Mouse (Mus musculus) MEL (cell line): ENCODE measurements around the gene Kifap3. TPM values are rescaled to one million over a fixed set of nuclear protein-coding genes. Genes with fewer than 3 reads are reported as not detected.
A peak's percentile ranks its signal among the peaks of the same experiment; 100 is the strongest.

Source experiments
- DNase-seq: peaks from one replicate; pipeline ENCODE4 v3.0.0; 2011; ENCODE audit warnings: low read depth, low spot score
- H3K27ac ChIP-seq: 2 replicates; pipeline ENCODE4 v1.5.1; 2012; ENCODE audit warnings: low read depth, mild to moderate bottlenecking, control low read depth, low read length, moderate library complexity; ENCODE audit not compliant: control insufficient read depth
- H3K27me3 ChIP-seq, 2 experiments: fragments of 150-350 bp in 1 of 2; sonication (generic) in 1 of 2; 2 replicates each; pipeline ENCODE4 v1.6.1; 2012; ENCODE audit warnings: low read length in 2 of 2, mild to moderate bottlenecking in 2 of 2, improper control_type of control experiment in 1 of 2, moderate library complexity in 1 of 2; ENCODE audit not compliant: insufficient read depth in 2 of 2, control insufficient read depth in 1 of 2
- H3K36me3 ChIP-seq, 2 experiments: 2 replicates each; pipeline ENCODE4 v1.6.1; 2012 to 2014; ENCODE audit warnings: low read length in 2 of 2, improper control_type of control experiment in 1 of 2, inconsistent platforms in 1 of 2, mild to moderate bottlenecking in 1 of 2; ENCODE audit not compliant: insufficient read depth in 2 of 2, control insufficient read depth in 1 of 2
- H3K4me1 ChIP-seq, 2 experiments: fragments of 150-350 bp in 1 of 2; sonication (generic) in 1 of 2; 2 replicates each; pipeline ENCODE4 v1.6.1; 2012; ENCODE audit warnings: low read length in 2 of 2, improper control_type of control experiment in 1 of 2, mild to moderate bottlenecking in 1 of 2; ENCODE audit not compliant: insufficient read depth in 2 of 2, control insufficient read depth in 1 of 2
- H3K4me3 ChIP-seq, 2 experiments: fragments of 150-350 bp in 1 of 2; sonication (generic) in 1 of 2; 2 replicates each; pipeline ENCODE4 v1.5.1; 2012; ENCODE audit warnings: low read depth in 2 of 2, low read length in 2 of 2, mild to moderate bottlenecking in 2 of 2, moderate library complexity in 2 of 2, control low read depth in 1 of 2, improper control_type of control experiment in 1 of 2; ENCODE audit not compliant: control insufficient read depth in 1 of 2, insufficient read depth in 1 of 2
- H3K79me2 ChIP-seq: 2 replicates; pipeline ENCODE4 v1.6.1; 2012; ENCODE audit warnings: mild to moderate bottlenecking, low read length, moderate library complexity; ENCODE audit not compliant: control insufficient read depth, poor library complexity, insufficient read depth
- H3K9ac ChIP-seq: 2 replicates; pipeline ENCODE4 v1.6.1; 2012; ENCODE audit warnings: low read depth, mild to moderate bottlenecking, control low read depth, low read length, moderate library complexity; ENCODE audit not compliant: control insufficient read depth, poor library complexity, severe bottlenecking
- H3K9me3 ChIP-seq: fragments of 150-350 bp; sonication (generic); replicated peaks from 2 replicates; pipeline ENCODE4 v1.6.1; 2012; ENCODE audit warnings: mild to moderate bottlenecking, low read length, improper control_type of control experiment, moderate library complexity; ENCODE audit not compliant: insufficient read depth
- CHD1 ChIP-seq: IDR thresholded peaks from 2 replicates; pipeline ENCODE4 v1.6.1; 2012; ENCODE audit warnings: low read depth, mild to moderate bottlenecking, inconsistent platforms, low read length, improper control_type of control experiment
- CHD2 ChIP-seq: IDR thresholded peaks from 2 replicates; pipeline ENCODE4 v1.6.1; 2011; ENCODE audit warnings: low read length, improper control_type of control experiment
- CTCF ChIP-seq, 3 experiments: IDR thresholded peaks in 2 of 3; conservative IDR thresholded peaks in 1 of 3; 2 replicates each; pipeline ENCODE4 v1.5.1; 2011 to 2012; ENCODE audit warnings: low read length in 3 of 3, low read depth in 2 of 3, mild to moderate bottlenecking in 2 of 3, improper control_type of control experiment in 1 of 3, inconsistent platforms in 1 of 3, mixed read lengths in 1 of 3, moderate library complexity in 1 of 3; ENCODE audit not compliant: control insufficient read depth in 1 of 3, insufficient read depth in 1 of 3, poor library complexity in 1 of 3, severe bottlenecking in 1 of 3
- E2F4 ChIP-seq: IDR thresholded peaks from 2 replicates; pipeline ENCODE4 v1.6.1; 2011; ENCODE audit warnings: low read depth, low read length, improper control_type of control experiment, borderline replicate concordance
- ELF1 ChIP-seq: IDR thresholded peaks from 2 replicates; pipeline ENCODE4 v1.6.1; 2014; ENCODE audit warnings: low read depth, mild to moderate bottlenecking, inconsistent platforms, low read length, improper control_type of control experiment, moderate library complexity
- EP300 ChIP-seq, 2 experiments: IDR thresholded peaks; 2 replicates each; pipeline ENCODE4 v1.6.1; 2011; ENCODE audit warnings: improper control_type of control experiment in 2 of 2, low read length in 2 of 2, low read depth in 1 of 2, mild to moderate bottlenecking in 1 of 2
- GATA1 ChIP-seq: IDR thresholded peaks from 2 replicates; pipeline ENCODE4 v1.6.1; 2011; ENCODE audit warnings: low read depth, low read length, improper control_type of control experiment
- JUND ChIP-seq: IDR thresholded peaks from 2 replicates; pipeline ENCODE4 v1.6.1; 2011; ENCODE audit warnings: low read depth, mild to moderate bottlenecking, improper control_type of control experiment, low read length
- KAT2A ChIP-seq: conservative IDR thresholded peaks from 2 replicates; pipeline ENCODE4 v1.6.1; 2012; ENCODE audit warnings: low read depth, low read length, improper control_type of control experiment, inconsistent platforms
- POLR2A ChIP-seq, 2 experiments: IDR thresholded peaks; 2 replicates each; pipeline ENCODE4 v1.6.1; 2011 to 2012; ENCODE audit warnings: low read length in 2 of 2, mild to moderate bottlenecking in 2 of 2, control low read depth in 1 of 2, improper control_type of control experiment in 1 of 2, low read depth in 1 of 2, moderate library complexity in 1 of 2; ENCODE audit not compliant: control insufficient read depth in 1 of 2, insufficient read depth in 1 of 2, poor library complexity in 1 of 2
- POLR2AphosphoS5 ChIP-seq: IDR thresholded peaks from 2 replicates; pipeline ENCODE4 v1.6.1; 2012; ENCODE audit warnings: low read depth, borderline replicate concordance, mild to moderate bottlenecking, inconsistent platforms, low read length, moderate library complexity, mixed read lengths
- RAD21 ChIP-seq: IDR thresholded peaks from 2 replicates; pipeline ENCODE4 v1.6.1; 2011; ENCODE audit warnings: mild to moderate bottlenecking, low read depth, low read length, improper control_type of control experiment
- RCOR1 ChIP-seq: IDR thresholded peaks from 2 replicates; pipeline ENCODE4 v1.6.1; 2012; ENCODE audit warnings: low read depth, mild to moderate bottlenecking, inconsistent platforms, low read length, improper control_type of control experiment
- SMC3 ChIP-seq: IDR thresholded peaks from 2 replicates; pipeline ENCODE4 v1.6.1; 2011; ENCODE audit warnings: low read depth, low read length, improper control_type of control experiment
- TAL1 ChIP-seq: IDR thresholded peaks from 2 replicates; pipeline ENCODE4 v1.6.1; 2012; ENCODE audit warnings: mild to moderate bottlenecking, inconsistent platforms, low read length, moderate library complexity, mixed read lengths
- TBP ChIP-seq: IDR thresholded peaks from 2 replicates; pipeline ENCODE4 v1.8.0; 2011; ENCODE audit warnings: low read depth, low read length, improper control_type of control experiment
- TCF12 ChIP-seq: IDR thresholded peaks from 2 replicates; pipeline ENCODE4 v1.6.1; 2014; ENCODE audit warnings: low read depth, mild to moderate bottlenecking, inconsistent platforms, low read length, improper control_type of control experiment, moderate library complexity
- UBTF ChIP-seq: IDR thresholded peaks from 2 replicates; pipeline ENCODE4 v1.6.1; 2012; ENCODE audit warnings: low read depth, mild to moderate bottlenecking, inconsistent platforms, low read length, improper control_type of control experiment, moderate library complexity, borderline replicate concordance; ENCODE audit not compliant: insufficient read depth
- USF1 ChIP-seq: IDR thresholded peaks from 2 replicates; pipeline ENCODE4 v1.6.1; 2014; ENCODE audit warnings: low read depth, mild to moderate bottlenecking, inconsistent platforms, low read length, improper control_type of control experiment, moderate library complexity
- USF2 ChIP-seq, 2 experiments: IDR thresholded peaks; 2 replicates each; pipeline ENCODE4 v1.6.1; 2011 to 2012; ENCODE audit warnings: improper control_type of control experiment in 2 of 2, low read length in 2 of 2, borderline replicate concordance in 1 of 2, inconsistent platforms in 1 of 2, low read depth in 1 of 2, mild to moderate bottlenecking in 1 of 2; ENCODE audit not compliant: insufficient read depth in 1 of 2
- ZC3H11A ChIP-seq: IDR thresholded peaks from 2 replicates; pipeline ENCODE4 v1.6.1; 2012; ENCODE audit warnings: low read depth, mild to moderate bottlenecking, inconsistent platforms, low read length, improper control_type of control experiment
- polyA plus RNA-seq, 2 experiments: library from polyadenylated mRNA; stranded (reverse) in 1 of 2; unstranded in 1 of 2; fragments of >175 nt in 1 of 2; fragments of >200 nt in 1 of 2; gene quantifications; 2 replicates each; pipeline versions ENCODE4 v1.2.1 to v1.2.4; 2012; ENCODE audit warnings: low replicate concordance in 2 of 2, low read depth in 1 of 2; ENCODE audit not compliant: insufficient read length in 2 of 2, insufficient read depth in 1 of 2, missing spikeins in 1 of 2
- total RNA-seq: library from RNA; depleted of rRNA; stranded (reverse); fragments of 300-350 nt; gene quantifications from 2 replicates; pipeline ENCODE4 v1.2.3, GENCODE M21; 2012

Gene Kifap3
- total and polyA plus RNA-seq, 3 experiments: 5.1 to 7.6 TPM; not detected in 1

DNA sequence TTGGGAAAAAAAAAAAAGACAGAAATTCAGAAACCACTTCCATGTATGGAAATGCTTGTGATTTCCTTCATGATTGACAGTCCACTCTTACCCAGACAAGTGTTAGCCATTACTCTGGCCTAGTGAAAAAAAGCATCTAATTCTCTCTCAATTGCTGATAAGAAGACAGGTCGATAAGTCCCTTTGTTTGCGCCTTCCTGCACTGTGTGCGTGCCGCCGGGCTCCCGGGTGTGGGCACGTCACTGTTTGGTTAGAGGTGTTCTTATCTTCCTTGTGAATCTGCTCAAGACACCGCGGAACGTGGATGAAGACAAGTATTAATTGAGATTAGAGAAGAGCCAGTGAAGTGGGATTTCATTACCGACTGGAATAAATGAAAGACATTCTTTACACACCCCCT is 129.0 kb downstream of the Kifap3 start:
- H3K79me2 ChIP-seq: no peaks in the 10 kb centered on the region
- no peaks in the 10 kb centered on the region for H3K27me3 ChIP-seq
- no peaks in the 10 kb centered on the region for H3K4me1 ChIP-seq
- H3K36me3 ChIP-seq: no peaks in the 10 kb centered on the region
- H3K27ac ChIP-seq: no peak overlapping the region
- no peaks in the 10 kb centered on the region for H3K9me3 ChIP-seq
- no peak for DNase-seq
- H3K9ac ChIP-seq: no peak overlapping the region
- H3K4me3 ChIP-seq: no peak overlapping the region
- TF ChIP-seq UBTF (no peak), ELF1 (no peak), TAL1 (no peak), USF1 (no peak), GATA1 (no peak), SMC3 (no peak), TBP (no peak), POLR2AphosphoS5 (no peak), TCF12 (no peak), ZC3H11A (no peak), RCOR1 (no peak), USF2 (IDR thresholded peaks at IDR 0.05; ENCODE audit: borderline replicate concordance in 1 of 2, insufficient read depth in 1 of 2, low read depth in 1 of 2, low read length in 2 of 2) (no peak), EP300 (IDR thresholded peaks at IDR 0.05; ENCODE audit: low read depth in 1 of 2, low read length in 2 of 2) (no peak), CHD1 (no peak), CHD2 (no peak), KAT2A (no peak), E2F4 (no peak), POLR2A (IDR thresholded peaks at IDR 0.05; ENCODE audit: control insufficient read depth in 1 of 2, insufficient read depth in 1 of 2, low read depth in 1 of 2, low read length in 2 of 2, poor library complexity in 1 of 2) (no peak)

DNA sequence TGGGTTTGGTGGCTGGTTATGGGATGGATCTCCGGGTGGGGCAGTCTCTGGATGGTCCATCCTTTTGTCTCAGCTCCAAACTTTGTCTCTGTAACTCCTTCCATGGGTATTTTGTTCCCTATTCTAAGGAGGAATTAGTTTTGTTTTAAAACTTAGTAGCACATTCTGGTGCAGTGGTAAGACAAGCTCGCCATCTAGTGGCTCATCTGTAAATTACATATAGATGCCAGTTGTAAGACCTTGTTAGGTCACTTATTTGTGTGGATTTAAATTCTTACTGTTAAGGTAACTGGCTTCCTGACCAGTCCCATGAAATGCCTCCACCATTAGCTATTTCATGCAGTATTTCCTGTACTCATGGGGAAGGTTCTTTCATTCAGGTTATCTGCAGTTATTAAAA is 131.0 kb downstream of the Kifap3 start:
- no peaks in the 10 kb centered on the region for H3K27me3 ChIP-seq
- H3K79me2 ChIP-seq: no peaks in the 10 kb centered on the region
- no peak overlapping the region for H3K27ac ChIP-seq
- no peaks in the 10 kb centered on the region for H3K4me1 ChIP-seq
- H3K9ac ChIP-seq: no peak overlapping the region
- H3K36me3 ChIP-seq: no peaks in the 10 kb centered on the region
- no peaks in the 10 kb centered on the region for H3K9me3 ChIP-seq
- peak; percentile 71 for DNase-seq
- H3K4me3 ChIP-seq: no peak overlapping the region
- TF ChIP-seq SMC3: peak; percentile 77
- TF ChIP-seq CTCF (IDR thresholded peaks at IDR 0.05 in 2 of 3, conservative IDR thresholded peaks at IDR 0.05 in 1 of 3; ENCODE audit: control insufficient read depth in 1 of 3, insufficient read depth in 1 of 3, low read depth in 2 of 3, low read length in 3 of 3, poor library complexity in 1 of 3, severe bottlenecking in 1 of 3): peak in 2 of 3 experiments; percentile 61 to 70; a peak in 4 of 6 replicates
- no peak for TF ChIP-seq CHD1
- TF ChIP-seq JUND: no peak
- peak; percentile 86 for TF ChIP-seq ZC3H11A
- TF ChIP-seq RAD21: peak; percentile 81
- TF ChIP-seq, all 39 proteins: peak for 4
